In genomic region chr9:73319704-73320307, GRCm38 (mm10) we compare ENCODE assay signal across 18 mouse cellular contexts.
DNase-seq lines count a peak whose midpoint lies in the region; ATAC-seq and TF ChIP-seq lines count a peak whose summit lies in the region.
"Had no signal": no experiment of that assay in that cellular context is flagged by ENCODE, and none has a peak within 500 bp of the region (broad histone marks: within the 10 kb centered on the region; RNA-seq: fewer than 3 reads in every experiment).

No protein-coding gene starts in this region.

- no peak overlapping the region for H3K9ac ChIP-seq in kidney, postnatal 0 days (ENCODE audit: low read depth, low read length)
- no peak overlapping the region for H3K9ac ChIP-seq in hindbrain, embryonic 14.5 days
- H3K9ac ChIP-seq: forebrain, embryonic 13.5 days; hindbrain, embryonic 15.5 days; liver, embryonic 13.5 days; midbrain, embryonic 13.5 days; neural tube, embryonic 12.5 days had no signal

- no peak overlapping the region for H3K4me3 ChIP-seq in kidney, postnatal 0 days (replicated peaks; ENCODE audit: low read depth, low read length)
- no peak overlapping the region for H3K4me3 ChIP-seq in hindbrain, embryonic 10.5 days
- no peak overlapping the region for H3K4me3 ChIP-seq in hindbrain, embryonic 14.5 days (replicated peaks; ENCODE audit: low read length)
- H3K4me3 ChIP-seq: erythroblast, embryonic 14.5 days; forebrain, embryonic 13.5 days; heart, adult 2 months; hindbrain, embryonic 15.5 days; liver, embryonic 13.5 days; midbrain, embryonic 13.5 days; neural tube, embryonic 12.5 days had no signal

- no peaks in the 10 kb centered on the region for H3K4me1 ChIP-seq in kidney, postnatal 0 days (replicated peaks; ENCODE audit: insufficient read depth, low read length)
- H3K4me1 ChIP-seq in hindbrain, embryonic 10.5 days (replicated peaks): no peaks in the 10 kb centered on the region
- no peaks in the 10 kb centered on the region for H3K4me1 ChIP-seq in hindbrain, embryonic 14.5 days (replicated peaks; ENCODE audit: control insufficient read depth, insufficient read depth, low read length)
- H3K4me1 ChIP-seq: forebrain, embryonic 13.5 days; hindbrain, embryonic 15.5 days; liver, embryonic 13.5 days; midbrain, embryonic 13.5 days; neural tube, embryonic 12.5 days had no signal

- WGBS in kidney, postnatal 0 days: 66% methylated on average over 2 of the region's 2 CpGs
- 89% methylated on average over 2 of the region's 2 CpGs for WGBS in hindbrain, embryonic 10.5 days
- 88% methylated on average over 2 of the region's 2 CpGs for WGBS in hindbrain, embryonic 14.5 days

- no peak for ATAC-seq in kidney, postnatal 0 days (replicated peaks; ENCODE audit: low FRiP score, low read depth)
- no peak for ATAC-seq in hindbrain, embryonic 14.5 days (ENCODE audit: low FRiP score)
- ATAC-seq: forebrain, embryonic 13.5 days; midbrain, embryonic 13.5 days had no signal

- no peaks in the 10 kb centered on the region for H3K9me3 ChIP-seq in kidney, postnatal 0 days (replicated peaks; ENCODE audit: low read length)
- no peaks in the 10 kb centered on the region for H3K9me3 ChIP-seq in hindbrain, embryonic 10.5 days
- no peaks in the 10 kb centered on the region for H3K9me3 ChIP-seq in hindbrain, embryonic 14.5 days (ENCODE audit: control insufficient read depth, low read length)
- H3K9me3 ChIP-seq: forebrain, embryonic 13.5 days; hindbrain, embryonic 15.5 days; liver, embryonic 13.5 days; midbrain, embryonic 13.5 days; neural tube, embryonic 12.5 days had no signal

- no peak overlapping the region for H3K4me2 ChIP-seq in kidney, postnatal 0 days (ENCODE audit: low read length)
- no peak overlapping the region for H3K4me2 ChIP-seq in hindbrain, embryonic 14.5 days (replicated peaks)
- H3K4me2 ChIP-seq: forebrain, embryonic 13.5 days; hindbrain, embryonic 15.5 days; liver, embryonic 13.5 days; midbrain, embryonic 13.5 days; neural tube, embryonic 12.5 days had no signal

- H3K27me3 ChIP-seq in kidney, postnatal 0 days (ENCODE audit: insufficient read depth, low read length): no peaks in the 10 kb centered on the region
- H3K27me3 ChIP-seq in hindbrain, embryonic 10.5 days (ENCODE audit: insufficient read depth, poor library complexity, severe bottlenecking): no peaks in the 10 kb centered on the region
- H3K27me3 ChIP-seq in hindbrain, embryonic 14.5 days (ENCODE audit: control insufficient read depth, insufficient read depth, low read length): no peaks in the 10 kb centered on the region
- H3K27me3 ChIP-seq: forebrain, embryonic 13.5 days; hindbrain, embryonic 15.5 days; liver, embryonic 13.5 days; midbrain, embryonic 13.5 days; neural tube, embryonic 12.5 days had no signal

- no peaks in the 10 kb centered on the region for H3K36me3 ChIP-seq in kidney, postnatal 0 days (ENCODE audit: insufficient read depth, low read length)
- H3K36me3 ChIP-seq in hindbrain, embryonic 10.5 days: no peaks in the 10 kb centered on the region
- H3K36me3 ChIP-seq in hindbrain, embryonic 14.5 days (replicated peaks; ENCODE audit: control insufficient read depth, insufficient read depth): no peaks in the 10 kb centered on the region
- H3K36me3 ChIP-seq: hindbrain, embryonic 15.5 days; liver, embryonic 13.5 days; midbrain, embryonic 13.5 days; neural tube, embryonic 12.5 days had no signal

- no peak for TF ChIP-seq CTCF in kidney, postnatal 0 days (IDR thresholded peaks at IDR 0.05; ENCODE audit: low read depth)

- peak; percentile 23 for DNase-seq in kidney, postnatal 0 days (ENCODE audit: low spot score)
- no peak for DNase-seq in kidney, postnatal 4 days
- DNase-seq in ovary, adult 18-20 months (ENCODE audit: low spot score): peak; percentile 4
- DNase-seq in ovary, postnatal 36 days (ENCODE audit: low spot score): no peak
- peak; percentile 71 for DNase-seq in lung, postnatal 36 days
- DNase-seq in hindbrain, embryonic 10.5 days (ENCODE audit: low spot score): no peak
- DNase-seq in hindbrain, embryonic 14.5 days (ENCODE audit: low spot score): no peak
- DNase-seq: cerebellum, adult 9-10 months; gastrocnemius, postnatal 25 days; heart, adult 2 months; kidney, adult 2 months; kidney, postnatal 14 days; liver, embryonic 13.5 days had no signal

- no peak overlapping the region for H3K27ac ChIP-seq in kidney, postnatal 0 days
- no peak overlapping the region for H3K27ac ChIP-seq in hindbrain, embryonic 10.5 days
- no peak overlapping the region for H3K27ac ChIP-seq in hindbrain, embryonic 14.5 days
- H3K27ac ChIP-seq: forebrain, embryonic 13.5 days; heart, adult 2 months; hindbrain, embryonic 15.5 days; liver, embryonic 13.5 days; midbrain, embryonic 13.5 days; neural tube, embryonic 12.5 days had no signal

Comparison
In these comparisons a context has a peak if more than half of its experiments do, and no peak if none do; other contexts are left out.
1. DNase-seq: peak in kidney, postnatal 0 days (single experiment), ovary, adult 18-20 months (single experiment) and lung, postnatal 36 days (single experiment); none in kidney, postnatal 4 days (0 of 2), ovary, postnatal 36 days (single experiment), hindbrain, embryonic 10.5 days (single experiment) and hindbrain, embryonic 14.5 days (single experiment).